Mouse (Mus musculus): ENCODE results near the gene Cux2. TPM values are rescaled to one million over a fixed set of nuclear protein-coding genes. Genes with fewer than 3 reads are reported as not detected.

Gene Cux2
- total and polyA plus RNA-seq, 3 experiments: 1.4 to 3.5 TPM; not detected in 1

DNA sequence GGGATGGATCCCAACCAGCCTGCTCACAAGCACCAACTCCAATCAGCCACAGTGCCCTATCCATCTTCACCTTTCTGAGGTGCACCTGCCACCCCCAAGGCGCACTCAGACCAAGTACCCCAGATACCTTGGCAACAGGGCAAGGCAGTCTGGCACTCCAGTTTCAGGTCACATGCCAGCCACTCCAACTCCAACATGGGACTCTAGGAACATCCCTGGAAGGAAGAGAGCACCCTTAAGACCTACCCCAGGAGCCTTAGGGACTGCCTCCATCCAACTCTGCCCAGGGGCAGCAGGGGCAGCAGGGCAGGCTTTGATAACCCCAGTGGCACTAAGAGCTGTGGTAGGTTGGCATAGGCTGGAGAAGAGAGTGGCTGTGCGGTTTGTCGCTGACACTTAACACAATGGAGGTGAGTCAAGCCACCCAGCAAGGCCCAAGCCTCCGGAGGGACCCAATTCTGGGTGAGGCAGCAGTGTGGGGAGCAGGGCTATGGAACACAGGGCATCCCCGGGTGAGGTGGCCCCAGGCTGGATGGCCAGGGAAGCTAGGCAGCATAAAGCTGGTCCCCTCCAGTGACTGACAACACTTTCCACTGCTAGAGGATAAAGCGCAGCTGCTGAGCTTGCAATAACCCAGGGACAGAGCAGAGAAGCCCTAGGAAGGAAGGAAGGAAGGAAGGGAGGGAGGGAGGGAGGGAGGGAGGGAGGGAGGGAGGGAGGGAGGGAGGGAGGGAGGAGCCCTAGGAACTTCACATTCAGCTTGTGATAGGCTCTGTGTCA is 217.3 kb downstream of the Cux2 start:
- H3K4me1 ChIP-seq (ENCODE audit: control insufficient read depth in 1 of 2, insufficient read depth in 2 of 2, low read length in 2 of 2): peaks cover 0 to 22% of the 10 kb centered on the region in 2 experiments; a peak in 3 of 4 replicates

DNA sequence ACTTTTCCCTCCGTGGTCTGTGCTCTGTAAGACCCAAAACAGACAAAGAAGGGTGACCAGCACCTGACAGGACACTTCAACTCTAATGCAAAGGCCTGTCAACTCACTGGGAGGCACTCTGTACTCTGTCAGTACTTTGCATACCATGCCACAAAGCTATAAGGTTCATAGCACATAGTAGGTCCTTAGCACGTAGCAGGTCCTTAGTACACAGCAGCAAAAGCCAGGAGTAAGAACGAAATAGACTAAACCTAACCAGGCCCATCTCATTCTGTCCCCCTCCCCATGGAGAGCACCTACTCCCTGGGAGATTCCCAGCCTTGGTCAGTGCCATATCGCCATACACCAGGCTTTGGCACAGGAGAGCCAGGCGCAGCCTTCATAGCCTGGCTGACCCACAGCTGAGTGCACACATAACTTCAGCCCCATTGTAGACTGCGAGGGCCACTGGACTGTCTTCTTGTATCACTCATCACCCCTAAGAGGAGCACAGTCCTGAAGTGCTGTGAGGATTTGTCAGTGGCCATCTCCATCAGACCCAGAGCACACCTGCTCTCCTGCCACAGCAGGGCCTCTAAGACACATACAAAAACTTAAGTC is 218.8 kb downstream of the Cux2 start:
- Histone ChIP-seq H3K9me3 (replicated peaks; ENCODE audit: insufficient read depth, low read length) (no peaks in the 10 kb centered on the region), H3K27ac (ENCODE audit: control insufficient read depth, low read depth, low read length) (no peak overlapping the region), H3K4me1 (ENCODE audit: control insufficient read depth in 1 of 2, insufficient read depth in 2 of 2, low read length in 2 of 2) (peaks cover 0 to 22% of the 10 kb centered on the region in 2 experiments; a peak in 3 of 4 replicates), H3K9ac (ENCODE audit: control insufficient read depth, low read depth, low read length, poor library complexity, severe bottlenecking) (no peak overlapping the region), H3K79me2 (ENCODE audit: control insufficient read depth, insufficient read depth, low read length, poor library complexity) (peaks cover 58% of the 10 kb centered on the region), H3K4me3 (ENCODE audit: control insufficient read depth in 1 of 2, insufficient read depth in 1 of 2, low read depth in 2 of 2, low read length in 2 of 2) (no peak overlapping the region), H3K27me3 (ENCODE audit: control insufficient read depth in 1 of 2, insufficient read depth in 2 of 2, low read length in 2 of 2) (no peaks in the 10 kb centered on the region), H3K36me3 (ENCODE audit: control insufficient read depth in 1 of 2, insufficient read depth in 2 of 2, low read length in 2 of 2) (peaks cover 8 to 19% of the 10 kb centered on the region in 2 experiments)
- no peak for TF ChIP-seq MXI1 (IDR thresholded peaks at IDR 0.05; ENCODE audit: low read depth, low read length)
- peak; percentile 95 for TF ChIP-seq ZKSCAN1 (IDR thresholded peaks at IDR 0.05; ENCODE audit: low read depth, low read length)
- no peak for DNase-seq (ENCODE audit: low read depth, low spot score)

More for the DNA sequence above, 217.3 kb downstream of the Cux2 start:
- TF ChIP-seq E2F4 (IDR thresholded peaks at IDR 0.05; ENCODE audit: borderline replicate concordance, low read depth, low read length): no peak
- no peak for TF ChIP-seq TCF12 (IDR thresholded peaks at IDR 0.05; ENCODE audit: low read depth, low read length)
- TF ChIP-seq MAX (IDR thresholded peaks at IDR 0.05; ENCODE audit: low read length): no peak
- TF ChIP-seq POLR2A (IDR thresholded peaks at IDR 0.05; ENCODE audit: control insufficient read depth in 1 of 2, insufficient read depth in 1 of 2, low read depth in 1 of 2, low read length in 2 of 2, poor library complexity in 1 of 2): no peak
- no peak for TF ChIP-seq MYC (IDR thresholded peaks at IDR 0.05; ENCODE audit: low read depth, low read length)
- no peak for TF ChIP-seq TBP (IDR thresholded peaks at IDR 0.05; ENCODE audit: low read depth, low read length)
- TF ChIP-seq KAT2A (conservative IDR thresholded peaks at IDR 0.05; ENCODE audit: low read depth, low read length): no peak
- no peak for TF ChIP-seq HCFC1 (IDR thresholded peaks at IDR 0.05; ENCODE audit: low read depth, low read length)
- TF ChIP-seq UBTF (IDR thresholded peaks at IDR 0.05; ENCODE audit: borderline replicate concordance, insufficient read depth, low read depth, low read length): no peak
- no peak for TF ChIP-seq MXI1 (IDR thresholded peaks at IDR 0.05; ENCODE audit: low read depth, low read length)
- TF ChIP-seq RCOR1 (IDR thresholded peaks at IDR 0.05; ENCODE audit: low read depth, low read length): no peak
- no peak for TF ChIP-seq GATA1 (IDR thresholded peaks at IDR 0.05; ENCODE audit: low read depth, low read length)
- no peak for TF ChIP-seq POLR2AphosphoS2 (IDR thresholded peaks at IDR 0.05; ENCODE audit: low read length)
- TF ChIP-seq TAL1 (IDR thresholded peaks at IDR 0.05; ENCODE audit: low read length): no peak
- Histone ChIP-seq H3K9ac (ENCODE audit: control insufficient read depth, low read depth, low read length, poor library complexity, severe bottlenecking) (no peak overlapping the region), H3K9me3 (replicated peaks; ENCODE audit: insufficient read depth, low read length) (no peaks in the 10 kb centered on the region), H3K4me3 (ENCODE audit: control insufficient read depth in 1 of 2, insufficient read depth in 1 of 2, low read depth in 2 of 2, low read length in 2 of 2) (no peak overlapping the region), H3K79me2 (ENCODE audit: control insufficient read depth, insufficient read depth, low read length, poor library complexity) (peaks cover 66% of the 10 kb centered on the region), H3K27ac (ENCODE audit: control insufficient read depth, low read depth, low read length) (no peak overlapping the region), H3K36me3 (ENCODE audit: control insufficient read depth in 1 of 2, insufficient read depth in 2 of 2, low read length in 2 of 2) (peaks cover under 1 to 19% of the 10 kb centered on the region in 2 experiments; a peak in 3 of 4 replicates), H3K27me3 (ENCODE audit: control insufficient read depth in 1 of 2, insufficient read depth in 2 of 2, low read length in 2 of 2) (no peaks in the 10 kb centered on the region)
- DNase-seq (ENCODE audit: low read depth, low spot score): no peak
